Mouse (Mus musculus) macrophage (primary cell): Measurements from ENCODE around the gene Npw. TPM values are rescaled to one million over a fixed set of nuclear protein-coding genes. Genes with fewer than 3 reads are reported as not detected.

Experiments used
- H3K27ac ChIP-seq: fragments of 350-480 bp; formaldehyde crosslinking; 2 replicates; pipeline ENCODE4 v1.9.0; 2021
- H3K36me3 ChIP-seq: fragments of 350-480 bp; formaldehyde crosslinking; 2 replicates; pipeline ENCODE4 v1.9.0; 2021; ENCODE audit errors: inconsistent target
- H3K4me3 ChIP-seq: fragments of 350-480 bp; formaldehyde crosslinking; 2 replicates; pipeline ENCODE4 v1.9.0; 2021; ENCODE audit errors: inconsistent target
- H3K79me2 ChIP-seq: fragments of 350-480 bp; formaldehyde crosslinking; 2 replicates; pipeline ENCODE4 v1.9.0; 2021; ENCODE audit errors: inconsistent target
- WGBS: methylation state at CpG from one replicate; pipeline ENCODE4 v1.1.7; 2026; ENCODE audit warnings: inconsistent platforms; ENCODE audit not compliant: missing documents; 5-methylcytosine and 5-hydroxymethylcytosine counted together
- polyA plus RNA-seq: library from polyadenylated mRNA; stranded (reverse); fragments of 250-400 nt; gene quantifications from 3 replicates; pipeline ENCODE4 v1.2.4, GENCODE M21; 2018; ENCODE audit warnings: inconsistent platforms

Gene Npw
- polyA plus RNA-seq, 1 experiment from 2014 or later, result not detected

GRCm38 (mm10) chr17:24640119-24640518, 18.1 kb downstream of the Npw start:
- Histone ChIP-seq H3K27ac (no peak overlapping the region), H3K79me2 (no peaks in the 10 kb centered on the region), H3K4me3 (no peak overlapping the region), H3K36me3 (no peaks in the 10 kb centered on the region)
- WGBS, result 99% methylated on average over 7 of the region's 7 CpGs

GRCm38 (mm10) chr17:24639571-24639988, 18.7 kb downstream of the Npw start:
- Histone ChIP-seq H3K36me3 (no peaks in the 10 kb centered on the region), H3K27ac (no peak overlapping the region), H3K79me2 (no peaks in the 10 kb centered on the region), H3K4me3 (no peak overlapping the region)
- WGBS, result 93% methylated on average over 5 of the region's 5 CpGs

GRCm38 (mm10) chr17:24638840-24639239, 19.4 kb downstream of the Npw start:
- Histone ChIP-seq H3K4me3 (no peak overlapping the region), H3K79me2 (no peaks in the 10 kb centered on the region), H3K27ac (no peak overlapping the region), H3K36me3 (no peaks in the 10 kb centered on the region)
- WGBS, result 86% methylated on average over 9 of the region's 9 CpGs

GRCm38 (mm10) chr17:24638214-24638613, 20.0 kb downstream of the Npw start:
- Histone ChIP-seq H3K79me2 (no peaks in the 10 kb centered on the region), H3K36me3 (no peaks in the 10 kb centered on the region), H3K4me3 (no peak overlapping the region), H3K27ac (no peak overlapping the region)
- 91% methylated on average over 4 of the region's 4 CpGs for WGBS

GRCm38 (mm10) chr17:24636781-24637481, 21.3 kb downstream of the Npw start:
- Histone ChIP-seq H3K27ac (no peak overlapping the region), H3K36me3 (no peaks in the 10 kb centered on the region), H3K79me2 (no peaks in the 10 kb centered on the region), H3K4me3 (no peak overlapping the region)
- WGBS, result 91% methylated on average over 5 of the region's 5 CpGs

GRCm38 (mm10) chr17:24635694-24636093, 22.6 kb downstream of the Npw start:
- Histone ChIP-seq H3K27ac (no peak overlapping the region), H3K79me2 (no peaks in the 10 kb centered on the region), H3K4me3 (no peak overlapping the region), H3K36me3 (peaks cover 1% of the 10 kb centered on the region; the same call in 1 of the 2 replicates)
- 92% methylated on average over 5 of the region's 5 CpGs for WGBS

GRCm38 (mm10) chr17:24635024-24635423, 23.2 kb downstream of the Npw start:
- WGBS, result 53% methylated on average over 4 of the region's 4 CpGs
- Histone ChIP-seq H3K27ac (no peak overlapping the region), H3K79me2 (no peaks in the 10 kb centered on the region), H3K36me3 (peaks cover 8% of the 10 kb centered on the region), H3K4me3 (no peak overlapping the region)

- Histone ChIP-seq H3K4me3 (no peak overlapping the region), H3K27ac (no peak overlapping the region), H3K79me2 (no peaks in the 10 kb centered on the region), H3K36me3 (peaks cover 20% of the 10 kb centered on the region)
- 89% methylated on average over 11 of the region's 11 CpGs for WGBS
These were observed 24.4 kb downstream of the Npw start for GRCm38 (mm10) chr17:24633831-24634230.

GRCm38 (mm10) chr17:24632813-24633449, 25.3 kb downstream of the Npw start:
- WGBS, result 18% methylated on average over 22 of the region's 22 CpGs
- no peaks in the 10 kb centered on the region for H3K79me2 ChIP-seq
- H3K4me3 ChIP-seq, result peak overlapping the region; percentile 69
- 0 out of 2 replicates have a peak overlapping the region, but pooled peaks have one; percentile 1 for H3K27ac ChIP-seq
- H3K36me3 ChIP-seq, result peaks cover 24% of the 10 kb centered on the region

GRCm38 (mm10) chr17:24632167-24632812, 26.0 kb downstream of the Npw start, which contains the start of the genes Tsc2 and Nthl1:
Tsc2 (minus strand) TSS chr17:24632630.
Nthl1 (plus strand) TSS chr17:24632680.
- peaks cover 30% of the 10 kb centered on the region for H3K36me3 ChIP-seq
- WGBS, result under 1% methylated on average over 51 of the region's 51 CpGs
- H3K79me2 ChIP-seq, result no peaks in the 10 kb centered on the region
- peak within 1 kb of the TSS; percentile 69 for H3K4me3 ChIP-seq
- H3K27ac ChIP-seq, result 0 out of 2 replicates have a peak within 1 kb of the TSS, but pooled peaks have one; percentile 1

- H3K4me3 ChIP-seq, result no peak overlapping the region
- H3K27ac ChIP-seq, result no peak overlapping the region
- no peaks in the 10 kb centered on the region for H3K79me2 ChIP-seq
- peaks cover 48% of the 10 kb centered on the region for H3K36me3 ChIP-seq
- 94% methylated on average over 14 of the region's 14 CpGs for WGBS
These were observed 28.2 kb downstream of the Npw start for GRCm38 (mm10) chr17:24630072-24630471.

- no peak overlapping the region for H3K27ac ChIP-seq
- H3K79me2 ChIP-seq, result no peaks in the 10 kb centered on the region
- H3K4me3 ChIP-seq, result no peak overlapping the region
- WGBS, result 25% methylated on average over 5 of the region's 5 CpGs
- H3K36me3 ChIP-seq, result peaks cover 62% of the 10 kb centered on the region
These were observed 29.6 kb downstream of the Npw start for GRCm38 (mm10) chr17:24628646-24629045.

- Histone ChIP-seq H3K4me3 (no peak overlapping the region), H3K79me2 (no peaks in the 10 kb centered on the region), H3K36me3 (peaks cover 90% of the 10 kb centered on the region), H3K27ac (no peak overlapping the region)
- 99% methylated on average over 8 of the region's 8 CpGs for WGBS
These were observed 32.8 kb downstream of the Npw start for GRCm38 (mm10) chr17:24625472-24625871.

GRCm38 (mm10) chr17:24617561-24618194, 40.6 kb downstream of the Npw start:
- Histone ChIP-seq H3K36me3 (peaks cover 93% of the 10 kb centered on the region), H3K4me3 (no peak overlapping the region), H3K27ac (no peak overlapping the region), H3K79me2 (no peaks in the 10 kb centered on the region)
- WGBS, result 61% methylated on average over 14 of the region's 14 CpGs
